Mouse (Mus musculus) erythroid progenitor cell, adult 5-6 weeks (primary cell): ENCODE results near the gene Csrnp1. TPM values are rescaled to one million over a fixed set of nuclear protein-coding genes. Genes with fewer than 3 reads are reported as not detected.

Source experiments
- ATAC-seq: replicated peaks from 2 replicates; pipeline ENCODE4 v1.8.0; 2016; ENCODE audit warnings: moderate number of reproducible peaks, mild to moderate bottlenecking, moderate TSS enrichment, inconsistent platforms; ENCODE audit not compliant: poor library complexity, low FRiP score, severe bottlenecking
- total RNA-seq, 2 experiments: library from RNA; stranded (forward) in 1 of 2; stranded (reverse) in 1 of 2; fragments of 150-400 nt in 1 of 2; fragments of 186-747, 209-891 nt in 1 of 2; gene quantifications; 2 replicates each; pipeline versions ENCODE4 v1.2.3 to v1.2.4; 2015 to 2017; ENCODE audit warnings: low replicate concordance in 2 of 2

Csrnp1 gene
- total RNA-seq, 2 experiments from 2014 or later: 1.4 to 2.1 TPM

DNA sequence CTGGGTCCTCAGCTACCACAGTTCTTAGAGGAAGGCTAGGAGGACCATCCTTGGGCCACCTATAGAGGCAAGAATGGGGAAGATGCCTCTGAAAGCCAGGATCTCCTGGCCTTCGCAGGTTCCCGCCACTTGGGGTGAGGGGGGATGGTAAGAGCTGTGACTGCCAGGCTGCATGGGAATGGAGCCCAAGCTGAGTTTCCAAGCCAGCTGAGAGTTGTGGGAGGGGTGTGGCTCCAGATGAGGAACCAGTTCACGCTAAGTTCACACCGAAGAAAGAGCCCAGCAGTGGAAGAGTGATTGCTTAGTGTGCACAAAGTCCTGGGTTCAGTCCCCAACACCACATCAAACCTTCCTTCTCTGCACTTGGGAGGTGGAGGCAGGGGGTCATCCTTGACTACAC, 22.2 kb downstream of the Csrnp1 start:
- ATAC-seq: no peak

DNA sequence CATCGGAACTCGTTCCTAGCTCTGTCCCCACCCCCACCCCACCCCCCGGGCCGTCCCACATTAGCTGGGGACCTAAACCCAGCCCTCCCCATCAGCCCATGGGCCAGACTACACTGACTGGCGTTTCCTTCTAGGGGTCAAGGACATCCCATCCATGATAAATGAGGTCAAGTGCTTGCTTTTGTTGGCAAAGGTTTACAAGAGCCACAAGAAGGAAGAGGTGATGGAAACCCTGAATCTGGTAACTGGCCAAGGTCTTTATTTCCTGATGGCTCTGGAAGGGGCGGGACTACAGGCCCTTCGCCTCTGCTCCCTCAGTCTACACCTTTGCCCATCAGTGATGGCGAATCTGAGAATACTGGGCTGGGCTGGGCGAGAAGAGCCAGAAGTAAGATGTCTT, 25.6 kb downstream of the Csrnp1 start:
- ATAC-seq: no peak

DNA sequence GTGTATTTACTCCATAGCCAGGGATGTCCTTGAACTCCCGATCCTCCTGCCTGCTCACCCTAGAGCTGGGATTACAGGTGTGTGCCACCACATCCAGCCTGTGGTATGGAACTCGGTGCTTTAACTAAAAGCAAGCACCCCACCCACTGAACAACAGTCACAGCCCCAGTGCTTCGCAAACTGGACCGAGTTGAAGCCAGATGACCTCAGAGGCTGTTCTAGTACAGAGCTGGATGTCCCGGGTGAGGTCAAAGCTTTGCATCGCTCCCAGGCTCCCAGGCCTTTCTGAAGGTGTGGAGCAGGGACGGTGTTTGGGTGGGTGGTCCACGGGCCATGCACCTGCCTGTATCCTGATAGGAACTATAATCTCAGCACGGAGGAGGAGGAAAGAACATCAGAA, 33.1 kb downstream of the Csrnp1 start:
- no peak for ATAC-seq

DNA sequence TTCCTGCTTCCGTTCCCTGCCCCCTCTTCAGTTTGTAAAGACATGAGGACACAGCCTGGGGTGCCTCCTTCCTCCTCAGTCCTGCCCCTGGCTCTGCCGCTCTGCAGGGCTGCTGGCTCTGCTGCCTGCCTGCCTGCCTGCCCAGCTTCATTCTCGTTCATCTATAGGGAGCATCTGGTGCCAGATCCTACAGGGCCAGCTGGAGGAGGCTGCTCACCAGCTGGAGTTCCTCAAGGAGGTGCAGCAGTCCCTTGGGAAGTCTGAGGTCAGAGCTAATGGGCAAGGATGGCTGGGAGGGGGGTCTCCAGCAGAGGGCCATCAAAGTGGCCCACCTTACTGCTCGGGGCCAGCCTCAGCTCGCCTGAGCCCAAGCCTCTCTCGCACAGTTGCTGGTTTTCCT, 34.0 kb downstream of the Csrnp1 start:
- ATAC-seq: no peak

DNA sequence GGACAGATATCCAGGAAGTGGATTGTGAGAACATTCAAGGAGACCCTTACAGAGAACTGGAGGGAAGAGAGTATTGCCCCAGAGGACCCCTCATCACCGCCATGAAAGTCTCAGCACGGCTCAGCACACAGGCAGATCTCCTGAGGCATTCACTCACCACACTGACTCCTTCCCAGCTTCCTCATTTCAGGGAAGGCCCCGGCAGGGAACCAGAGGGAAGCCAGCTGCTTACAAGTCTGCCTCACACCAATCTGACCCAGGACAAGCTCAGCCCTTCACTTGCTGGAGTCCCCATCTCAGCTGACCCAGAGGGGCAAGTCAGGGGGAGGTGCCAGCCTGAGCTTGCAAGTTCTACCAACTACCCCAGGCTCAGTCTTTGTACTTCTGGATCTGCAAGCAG, 35.7 kb downstream of the Csrnp1 start:
- ATAC-seq: no peak

DNA sequence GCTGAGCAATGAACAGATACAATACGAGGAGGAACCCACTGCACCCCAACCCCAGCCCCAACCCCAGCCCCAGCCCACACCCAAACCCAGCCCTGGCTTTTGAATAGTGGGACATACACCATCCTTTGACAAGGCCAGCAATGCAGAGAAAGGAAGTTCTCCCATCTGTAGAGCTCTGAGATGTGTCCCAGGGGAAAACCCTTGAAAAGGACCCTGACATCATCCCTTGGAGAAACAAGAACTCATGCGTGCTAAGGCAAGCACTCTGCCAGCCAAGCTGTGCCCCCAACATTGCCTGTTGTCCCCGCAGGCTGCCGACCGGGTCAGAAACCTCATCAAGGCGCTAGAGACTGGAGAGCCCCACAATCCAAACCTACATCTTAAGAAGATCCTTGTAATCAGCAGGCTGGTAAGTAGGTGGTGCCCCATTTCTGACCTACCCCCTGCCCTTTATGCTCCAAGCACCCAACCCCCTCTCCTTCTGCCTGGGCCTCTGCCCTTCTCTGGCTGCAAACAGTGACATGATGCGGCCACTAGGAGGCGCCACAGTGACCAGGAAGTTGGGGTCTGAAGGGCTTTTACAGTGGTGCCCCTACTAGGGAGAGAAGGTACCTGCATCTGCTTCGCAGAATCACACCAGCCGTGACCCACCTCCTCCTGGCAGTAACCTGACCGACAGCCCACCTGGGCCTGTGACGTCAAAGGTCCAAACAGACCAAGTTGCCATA, 39.1 kb downstream of the Csrnp1 start:
- ATAC-seq: no peak

DNA sequence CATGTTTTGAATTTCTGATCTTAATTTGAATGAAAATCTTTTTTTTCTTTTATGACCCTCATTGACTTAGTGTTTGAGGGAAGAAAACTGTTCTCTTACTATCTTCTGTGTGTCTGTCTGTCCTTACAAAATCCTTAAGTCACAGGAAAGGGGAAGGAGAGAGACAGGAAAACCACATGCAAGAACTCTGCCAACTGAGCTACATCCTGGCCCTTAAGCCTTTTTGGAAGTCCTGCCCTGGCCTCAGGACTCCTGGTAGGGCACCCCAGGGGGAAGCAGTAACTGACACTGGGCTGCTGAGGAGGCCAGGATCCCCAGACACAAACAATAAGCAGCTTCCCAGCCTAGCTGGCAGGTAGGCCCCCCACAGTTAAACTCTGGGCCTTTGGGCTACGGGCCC, 41.1 kb downstream of the Csrnp1 start:
- no peak for ATAC-seq

DNA sequence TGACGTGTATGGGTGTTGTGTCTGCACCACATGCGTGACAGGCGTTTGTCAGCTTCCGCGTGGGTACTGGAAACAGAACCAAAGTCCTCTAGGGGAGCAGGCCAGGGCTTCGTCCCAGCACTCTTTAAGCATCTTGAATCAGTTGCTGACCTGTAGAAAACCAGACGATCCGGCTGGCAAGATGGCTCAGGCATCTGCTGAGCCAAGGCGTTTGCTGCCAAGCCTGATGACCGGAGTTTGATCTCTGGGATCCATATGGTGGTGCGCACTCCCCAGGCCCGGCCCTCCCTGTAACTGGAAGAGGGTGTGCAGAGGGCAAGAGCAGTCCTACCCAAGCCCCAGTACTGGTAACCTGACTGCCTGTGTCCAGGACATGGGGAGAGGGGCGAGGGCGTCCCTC, 42.6 kb downstream of the Csrnp1 start:
- ATAC-seq: no peak

DNA sequence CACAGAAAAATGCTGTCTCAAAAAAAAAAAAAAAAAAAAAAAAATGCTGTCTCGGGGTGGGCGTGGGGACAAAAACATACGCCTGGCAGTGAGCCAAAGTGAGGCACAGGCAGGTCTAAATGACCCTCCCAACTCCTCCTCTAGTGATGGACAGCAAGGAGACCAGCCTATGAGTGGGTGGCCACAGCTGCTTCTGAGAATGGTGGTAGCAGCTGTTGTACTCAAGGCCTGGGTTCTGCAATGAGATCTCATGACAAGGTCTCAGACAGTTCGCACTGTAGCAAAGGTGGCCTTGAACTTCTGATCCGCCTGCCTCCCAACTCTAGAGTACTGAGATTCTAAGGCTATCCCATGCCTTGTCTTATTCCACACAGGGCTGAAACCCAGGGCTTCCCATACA, 43.1 kb downstream of the Csrnp1 start:
- no peak for ATAC-seq

DNA sequence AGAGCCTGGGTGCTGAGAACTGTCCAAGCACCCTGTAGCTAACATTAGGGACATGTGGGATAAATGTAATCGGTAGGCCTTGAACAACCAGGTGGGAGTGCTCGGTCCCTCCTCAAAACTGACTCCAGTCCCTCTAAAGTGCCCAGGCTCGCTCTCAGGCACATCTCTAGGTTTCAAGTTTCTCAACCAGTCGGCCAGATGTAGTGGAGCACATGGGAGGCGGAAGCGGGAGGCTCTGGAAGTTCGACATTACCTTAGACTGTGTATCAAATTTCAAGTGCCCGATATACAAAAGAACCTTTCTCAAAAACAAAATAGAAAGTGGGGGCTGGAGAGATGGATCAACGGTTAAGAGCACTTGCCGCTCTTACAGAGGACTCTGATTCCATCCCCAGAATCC, 44.8 kb downstream of the Csrnp1 start:
- no peak for ATAC-seq

DNA sequence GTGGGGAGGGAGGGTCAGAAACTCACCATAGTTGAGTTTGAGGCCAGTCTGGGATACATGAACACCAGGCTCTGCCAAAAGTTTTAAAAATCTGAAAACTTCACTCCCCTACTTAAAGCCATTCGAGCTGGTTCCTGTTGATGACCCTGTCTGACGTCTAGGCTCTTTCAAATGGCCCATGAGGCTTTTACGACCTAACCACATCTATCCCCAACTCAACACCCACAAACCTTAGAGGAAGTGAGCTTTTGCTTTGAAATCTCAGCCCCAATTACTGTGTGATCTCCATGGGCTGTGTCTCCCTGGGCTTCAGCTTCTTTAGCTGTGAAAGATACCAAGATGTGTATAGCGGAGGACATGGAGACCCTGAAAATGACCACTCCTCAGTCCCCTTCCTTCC, 46.0 kb downstream of the Csrnp1 start:
- ATAC-seq: no peak

DNA sequence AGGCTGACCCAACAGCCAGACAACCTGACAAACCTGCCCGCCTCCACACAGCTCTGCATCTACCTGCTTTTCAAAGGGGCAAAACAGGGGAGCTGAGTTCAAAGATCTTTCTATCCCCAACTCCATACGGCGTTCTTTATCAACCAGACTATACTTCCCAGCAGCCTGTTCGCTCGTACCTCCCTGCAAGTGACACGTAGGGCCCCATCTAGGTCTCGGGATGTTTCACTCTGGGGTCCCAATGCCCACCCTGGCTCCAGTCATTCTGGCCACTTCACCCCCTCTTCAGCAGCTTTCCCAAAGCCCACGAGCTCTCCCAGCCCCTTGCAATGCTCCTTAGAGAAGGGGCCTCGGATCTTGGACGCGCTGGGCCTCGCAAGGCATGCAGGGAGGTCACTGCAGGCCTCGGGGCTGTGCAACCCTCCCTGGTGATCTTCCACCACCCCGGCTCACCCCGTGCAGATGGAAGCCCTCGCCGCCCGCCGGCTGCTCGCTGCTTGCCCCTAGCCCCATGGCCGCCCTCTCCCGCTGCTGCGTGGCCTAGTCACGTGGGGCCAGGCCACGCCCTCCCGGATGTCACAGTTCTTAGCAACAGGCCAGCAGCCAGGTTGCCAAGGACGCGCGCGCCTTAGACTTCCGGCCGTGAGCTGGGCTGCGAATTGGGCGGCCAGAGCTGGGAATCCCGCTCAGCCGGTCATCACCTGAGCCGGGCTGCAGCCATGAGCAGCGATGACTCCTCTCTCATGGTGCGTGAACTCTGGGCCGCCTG, 47.3 kb downstream of the Csrnp1 start, which contains the start of the genes Gorasp1 and Ttc21a:
Gene Gorasp1, minus strand, starts transcription at position 561 of the 769 bp plus-strand sequence.
Gene Ttc21a, plus strand, starts transcription at position 602 of the 769 bp plus-strand sequence.
- peak; percentile 92 for ATAC-seq

DNA sequence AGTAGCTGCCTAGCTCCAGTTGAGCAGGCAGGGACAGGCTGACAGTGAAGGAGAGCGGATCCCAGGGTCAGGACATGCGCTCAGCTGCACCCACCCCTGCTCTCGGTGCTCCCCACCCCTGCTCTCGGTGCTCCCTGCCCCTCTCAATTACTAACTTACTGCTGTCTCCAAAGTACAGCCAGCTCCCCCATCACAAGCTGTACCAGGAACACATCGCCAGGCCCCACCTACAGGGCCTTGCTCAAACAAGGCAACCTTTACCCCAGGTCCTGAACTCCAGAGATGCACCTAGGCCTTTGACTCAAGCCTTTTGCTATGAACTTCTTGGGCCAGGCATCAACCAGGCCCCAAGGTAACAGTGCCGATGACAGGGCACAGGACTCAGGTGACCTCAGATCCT, 50.8 kb downstream of the Csrnp1 start:
- ATAC-seq: no peak

DNA sequence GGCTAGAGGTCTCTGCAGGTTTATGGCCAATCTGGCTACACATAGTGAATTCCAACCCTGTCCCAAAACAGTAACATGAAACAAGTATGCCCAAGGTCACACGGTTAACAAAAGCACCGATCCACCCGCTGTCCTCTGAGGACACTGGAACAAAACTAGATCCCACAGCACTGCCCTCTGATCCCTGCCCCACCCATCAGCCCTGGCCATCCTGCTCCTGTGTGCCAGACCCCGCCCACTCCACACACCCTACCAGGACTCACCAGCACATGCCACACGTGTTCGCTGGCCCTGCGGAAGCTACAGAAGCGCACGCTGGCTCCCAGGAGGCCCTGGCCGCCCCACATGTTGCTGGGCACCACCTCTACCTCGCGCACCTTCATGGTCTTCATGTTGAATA, 52.1 kb downstream of the Csrnp1 start:
- no peak for ATAC-seq

DNA sequence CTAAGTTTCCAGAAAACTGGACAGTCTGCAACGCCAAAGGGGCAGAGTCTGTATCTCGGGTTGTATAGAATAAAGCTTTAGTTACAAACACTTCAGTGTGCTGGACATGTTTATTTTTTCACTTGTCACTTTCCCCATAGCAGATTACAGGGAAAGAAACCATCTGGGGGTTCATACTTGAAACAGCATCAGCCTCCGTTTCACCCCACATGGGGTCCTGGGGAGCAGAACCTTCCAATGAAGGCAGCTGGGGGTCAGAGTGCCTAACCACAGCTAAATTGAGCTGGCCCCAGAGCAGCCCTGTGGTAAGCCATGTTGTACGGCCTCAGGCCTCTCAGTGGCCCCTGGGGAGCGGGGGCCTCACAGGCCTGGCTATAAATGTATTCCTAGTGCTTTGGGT, 58.0 kb downstream of the Csrnp1 start:
- no peak for ATAC-seq

DNA sequence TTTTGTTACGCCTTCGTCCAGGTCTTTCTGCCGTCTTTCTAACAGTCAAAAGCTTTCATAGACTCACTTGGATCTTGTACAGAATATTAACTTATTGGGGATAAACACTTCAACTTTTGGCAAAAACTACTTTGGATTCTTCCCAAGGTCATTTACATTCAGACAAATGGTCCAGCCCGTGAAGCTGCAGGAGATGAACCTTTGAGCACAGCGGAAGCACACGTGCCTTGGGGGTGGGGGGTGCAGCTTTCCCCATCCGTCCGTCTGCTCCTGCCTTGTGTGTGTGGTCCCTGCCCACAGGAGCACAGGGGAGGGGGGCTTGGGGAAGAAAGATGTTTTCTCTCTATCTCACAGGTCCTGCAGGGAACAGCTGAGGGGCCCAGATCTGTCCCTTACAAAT, 58.7 kb downstream of the Csrnp1 start:
- ATAC-seq: no peak

DNA sequence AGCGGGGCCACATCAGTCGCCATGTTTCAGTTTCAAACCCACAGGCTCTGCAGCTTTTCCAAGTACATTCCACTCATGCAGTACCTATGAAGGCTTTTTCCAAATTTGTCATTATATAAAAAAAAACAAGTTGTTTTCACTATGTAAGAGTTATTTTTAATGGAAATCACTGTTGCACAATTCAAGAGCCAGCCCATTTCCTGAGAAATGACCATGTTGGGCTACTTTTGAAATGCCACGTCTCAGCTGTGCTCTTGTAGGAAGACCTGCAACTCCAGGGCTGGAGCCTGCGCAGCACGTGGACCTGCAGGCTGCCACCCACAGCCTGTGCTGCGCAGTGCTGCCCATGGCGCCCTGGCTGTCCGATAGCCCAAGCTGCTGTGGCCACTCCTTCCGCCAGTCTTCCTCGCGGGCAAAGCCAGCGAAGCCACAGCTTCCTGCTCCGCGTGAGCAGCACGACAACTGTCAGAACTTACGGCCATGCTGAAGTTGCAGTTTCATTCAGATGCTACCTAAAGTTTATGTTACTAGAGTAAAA, 59.3 kb downstream of the Csrnp1 start:
- no peak for ATAC-seq

DNA sequence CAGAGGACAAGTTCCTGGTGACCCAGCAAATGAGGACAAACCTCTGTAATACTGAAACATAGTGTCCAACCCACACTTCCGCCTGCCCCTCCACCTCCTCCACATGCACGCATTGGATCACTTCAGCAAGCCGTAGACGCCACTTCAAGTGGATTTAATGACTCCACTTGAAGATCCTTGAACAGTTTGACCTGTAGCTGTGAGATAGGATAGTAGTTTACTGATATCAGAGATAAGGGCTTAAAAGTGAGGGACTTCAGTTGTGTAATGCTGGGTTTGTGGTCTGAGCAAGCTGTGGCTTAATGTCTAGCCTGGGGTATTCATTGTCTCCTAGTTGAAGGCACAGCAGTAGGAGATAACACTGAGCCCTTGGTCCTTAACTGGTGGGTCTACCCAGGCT, 61.0 kb downstream of the Csrnp1 start:
- no peak for ATAC-seq
